Mouse (Mus musculus): ENCODE results near the gene Bpifa6.

Bpifa6 gene

DNA sequence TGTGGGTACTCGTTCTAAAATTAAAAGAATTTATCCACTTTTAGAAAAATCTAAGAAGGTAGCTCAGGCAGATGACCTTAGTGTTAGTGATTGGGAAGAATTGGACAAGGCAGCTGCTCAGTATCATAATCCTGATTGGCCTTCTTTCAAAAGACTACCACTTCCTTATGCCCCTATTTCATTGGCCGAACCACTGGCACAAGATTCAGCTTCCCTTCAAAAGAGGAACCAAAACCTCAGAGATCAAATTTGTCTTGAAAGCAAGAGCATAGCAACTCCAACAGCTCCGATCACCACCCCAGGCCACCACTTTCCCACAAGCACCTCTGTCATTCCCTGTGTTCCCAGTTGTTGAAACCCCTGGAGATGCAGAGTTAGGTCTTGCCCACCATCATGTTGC, 70.0 kb downstream of the Bpifa6 start:
- no peak for DNase-seq
